Mouse (Mus musculus) c-Kit-positive CD71-negative TER-119-negative erythroid progenitor cells, embryonic 14.5 days (primary cell): ENCODE measurements at regions not wholly inside any gene's neighbourhood (a gene's known extent, or its start where the extent isn't known, plus 50 kb on each side); places are given as distances from the start of the nearest gene placed in this dataset.

Experiments used
- DNase-seq: peaks from one replicate; pipeline ENCODE4 v3.0.0-alpha.2; 2013; ENCODE audit warnings: low read depth

GRCm38 (mm10) chr15:93645950-93646349 lies 50.3 kb upstream of the Prickle1 start:
- DNase-seq: no peak
